Mouse (Mus musculus) adrenal gland, postnatal 36 days (tissue): ENCODE measurements around the gene Renbp. TPM values are rescaled to one million over a fixed set of nuclear protein-coding genes. Genes with fewer than 3 reads are reported as not detected.

ENCODE experiments used
- DNase-seq, 2 experiments: peaks; one replicate each; pipeline ENCODE4 v3.0.0; 2021; ENCODE audit warnings: mixed read lengths in 1 of 2
- long read RNA-seq, 2 experiments: library from polyadenylated mRNA; stranded (forward); transcript quantifications; one replicate each; pipeline ENCODE4 v2.0.0; 2021; ENCODE audit warnings: borderline sequencing depth in 2 of 2
- total RNA-seq, 2 experiments: library from RNA; stranded (reverse); gene quantifications; 2 replicates each; pipeline ENCODE4 v1.2.3; 2021

Renbp gene
- 10 to 100 TPM; 16.1 to 23.8 TPM for total RNA-seq
- long read RNA-seq, experiment 1, transcript Renbp-202 (11 exons, 1,418 nt) = major isoform, 18 of 24 reads
- long read RNA-seq, experiment 1, partial matches to known transcripts = 3 of 24 reads
- long read RNA-seq, experiment 1, other reads (novel, unspliced or antisense) = 2 of 24 reads
- long read RNA-seq, experiment 2, partial matches to known transcripts = 0 of 5 reads
- long read RNA-seq, experiment 2, other reads (novel, unspliced or antisense) = 1 of 5 reads

- peak; percentile 67 to 79 for DNase-seq
Measured at GRCm38 (mm10) chrX:73930402-73931062, at the start of gene Renbp. Renbp (minus strand) TSS chrX:73930850.

- DNase-seq = no peak
Measured at GRCm38 (mm10) chrX:73977783-73978182, 47.1 kb upstream of the Renbp start.

DNA sequence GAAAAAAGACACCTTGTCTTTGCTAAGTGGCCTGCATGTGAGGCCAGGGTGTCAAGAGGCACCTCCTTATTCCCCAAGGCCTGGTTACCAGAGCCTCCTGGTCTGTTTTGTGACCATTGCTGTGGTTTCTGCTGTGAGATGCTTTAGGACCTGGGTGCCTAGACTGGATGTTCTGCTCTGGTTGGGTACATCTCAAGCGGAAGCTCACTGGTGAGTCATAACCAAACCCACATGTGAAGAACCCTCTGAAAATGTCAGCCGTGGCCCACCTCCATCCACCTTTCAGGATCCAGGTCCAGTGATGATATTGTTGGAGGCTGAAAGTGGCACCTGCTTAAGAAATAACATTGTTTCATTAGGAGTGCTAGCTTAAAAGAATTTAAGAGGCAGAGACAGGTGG, 45.6 kb upstream of the Renbp start:
- DNase-seq = no peak

DNA sequence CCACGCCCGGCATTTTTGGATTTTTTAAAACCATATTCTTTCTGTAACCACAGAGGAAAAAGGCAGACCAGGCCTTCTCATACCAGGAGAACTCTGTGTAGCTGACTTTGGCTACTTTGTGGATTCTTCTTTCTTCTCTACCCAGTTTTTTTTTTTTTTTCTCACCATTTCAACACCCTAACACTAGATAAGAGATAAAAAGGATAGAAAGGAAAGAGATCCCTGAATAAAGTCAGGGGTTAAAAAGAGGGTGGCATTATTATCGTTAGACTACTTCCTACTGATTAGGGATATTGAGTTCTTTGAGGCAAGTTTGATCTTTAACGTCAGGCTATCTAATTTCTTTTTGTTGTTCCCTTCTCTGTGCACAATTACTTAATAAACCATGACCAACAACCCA, 42.1 kb upstream of the Renbp start:
- no peak for DNase-seq

DNA sequence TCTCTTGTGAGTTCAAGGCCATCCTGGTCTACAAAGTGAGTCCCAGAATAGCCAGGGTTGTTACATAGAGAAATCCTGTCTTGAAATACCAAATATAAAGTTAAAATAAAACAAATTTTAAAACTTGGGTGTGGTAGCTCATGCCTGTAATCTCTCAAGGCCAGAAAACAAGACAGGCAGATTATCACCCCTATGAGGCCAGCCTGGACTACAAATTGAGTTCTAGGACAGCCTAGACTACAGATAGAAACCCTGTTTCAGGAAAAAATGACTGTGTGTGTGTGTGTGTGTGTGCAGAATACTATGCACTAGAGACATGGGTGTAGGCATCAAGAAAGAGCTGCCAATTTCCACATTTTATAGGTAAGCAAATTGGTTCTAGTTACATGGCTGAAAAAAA, 40.1 kb upstream of the Renbp start:
- no peak for DNase-seq

DNA sequence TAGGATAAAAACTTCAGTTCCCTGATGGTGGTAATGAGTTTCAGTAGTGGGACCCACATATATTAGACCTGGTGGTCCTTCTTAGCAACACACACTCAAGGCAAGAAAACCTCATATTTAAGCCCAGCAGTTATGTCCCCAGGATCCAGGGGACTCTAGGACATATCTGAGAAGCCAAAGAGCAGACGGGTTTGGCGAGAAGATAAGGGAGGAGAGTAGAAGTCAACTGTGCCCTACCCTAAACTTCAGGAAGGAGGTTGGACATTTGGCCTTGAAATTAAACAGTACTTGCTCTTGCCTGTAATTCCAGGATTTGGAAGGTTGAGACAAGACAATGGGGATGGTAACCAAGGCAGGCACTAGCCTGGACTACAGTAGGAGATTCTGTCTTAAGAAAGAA, 39.1 kb upstream of the Renbp start:
- DNase-seq = no peak

- DNase-seq = no peak
Measured at GRCm38 (mm10) chrX:73969167-73969566, 38.5 kb upstream of the Renbp start.

DNA sequence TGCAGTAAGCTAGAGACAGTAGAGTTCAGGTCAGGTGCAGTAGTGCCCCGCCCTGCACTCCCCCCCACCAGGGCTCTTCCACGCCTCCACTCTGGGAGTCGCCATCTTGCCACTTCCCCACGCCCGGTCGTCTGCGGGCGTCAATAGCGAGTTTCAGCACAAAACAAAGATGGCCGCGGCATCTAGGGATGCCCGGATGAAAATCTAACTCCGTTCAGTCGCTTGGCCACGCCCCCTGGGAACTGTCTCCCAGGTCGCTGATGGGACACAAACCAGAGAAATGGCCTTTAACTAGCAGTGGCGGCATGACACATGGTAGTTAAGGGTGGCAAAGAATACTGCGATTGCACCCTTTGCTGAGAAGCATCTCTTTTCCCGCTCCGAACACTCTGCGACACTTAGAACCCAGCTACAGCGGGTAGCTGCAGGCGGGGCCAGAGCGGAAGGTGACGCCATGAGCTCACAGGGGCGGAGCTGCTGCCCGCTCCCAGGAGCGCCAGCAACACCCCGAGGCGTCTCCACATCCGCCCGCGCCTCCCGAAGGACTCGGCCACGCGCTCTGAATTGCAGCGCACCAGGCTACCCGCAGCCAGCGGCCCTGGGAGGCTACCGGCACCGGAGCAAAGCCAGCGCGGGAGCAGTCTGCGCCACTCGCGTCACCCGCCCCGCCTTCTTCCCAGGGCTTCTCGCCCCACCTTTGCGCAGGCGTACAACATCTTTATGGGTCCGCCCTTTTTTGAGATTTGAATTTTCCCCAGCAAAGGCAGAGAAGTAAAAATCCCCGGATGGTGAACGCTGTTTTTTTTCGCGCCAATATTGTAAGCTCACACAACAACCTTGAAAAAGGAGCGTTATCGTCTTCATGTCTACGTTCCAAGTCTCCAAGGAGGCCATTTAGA, 36.8 kb upstream of the Renbp start:
- DNase-seq = peak; percentile 87 to 88

DNA sequence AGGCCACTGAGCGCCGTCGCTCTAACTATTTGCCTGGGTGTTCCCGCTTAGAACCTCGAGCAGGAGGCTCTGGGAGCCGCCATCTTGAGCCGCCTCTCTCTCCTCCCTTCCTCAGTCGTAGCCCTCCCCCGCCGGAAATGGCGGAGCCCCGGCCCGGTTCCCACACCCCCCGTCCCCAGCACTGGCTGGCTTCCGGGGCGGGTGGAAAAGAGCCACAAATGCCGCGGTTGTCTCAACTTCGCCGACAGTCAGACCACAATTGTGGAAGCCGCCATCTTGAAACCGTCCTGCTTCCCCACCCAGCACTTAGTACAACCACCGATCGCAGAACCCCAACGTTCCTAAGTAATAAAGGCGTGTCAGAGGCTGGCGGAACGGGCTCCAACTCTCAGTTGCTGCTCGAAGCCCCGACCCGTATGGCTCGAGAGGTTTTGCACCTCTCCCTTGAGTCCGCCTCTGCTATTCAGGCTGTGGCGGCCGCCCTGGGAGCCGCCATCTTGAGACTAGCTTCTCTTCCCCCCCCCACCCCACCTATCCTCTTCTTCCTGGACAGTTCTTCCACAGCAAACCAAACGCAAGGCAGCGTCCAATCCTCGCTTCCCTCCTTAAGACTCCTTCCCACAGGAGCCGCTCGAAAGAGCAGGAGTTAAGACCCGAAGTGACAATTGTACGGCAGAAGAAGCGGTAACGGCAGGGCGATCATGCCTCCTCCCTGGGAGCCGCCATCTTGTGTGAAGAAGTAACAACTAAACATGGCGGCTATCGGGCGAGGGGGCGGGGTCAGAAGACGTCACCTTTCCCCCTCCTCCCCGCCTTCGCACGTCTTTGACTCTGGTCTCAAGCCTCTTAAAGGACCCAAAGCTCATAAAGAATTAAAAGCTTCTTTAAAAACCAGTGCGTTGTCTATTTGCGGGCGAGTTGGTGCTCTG, 35.9 kb upstream of the Renbp start, which contains the start of gene Hcfc1:
Hcfc1 (minus strand) TSS at position 110 of the 929 bp plus-strand sequence.
- DNase-seq = peak; percentile 92 to 95

DNA sequence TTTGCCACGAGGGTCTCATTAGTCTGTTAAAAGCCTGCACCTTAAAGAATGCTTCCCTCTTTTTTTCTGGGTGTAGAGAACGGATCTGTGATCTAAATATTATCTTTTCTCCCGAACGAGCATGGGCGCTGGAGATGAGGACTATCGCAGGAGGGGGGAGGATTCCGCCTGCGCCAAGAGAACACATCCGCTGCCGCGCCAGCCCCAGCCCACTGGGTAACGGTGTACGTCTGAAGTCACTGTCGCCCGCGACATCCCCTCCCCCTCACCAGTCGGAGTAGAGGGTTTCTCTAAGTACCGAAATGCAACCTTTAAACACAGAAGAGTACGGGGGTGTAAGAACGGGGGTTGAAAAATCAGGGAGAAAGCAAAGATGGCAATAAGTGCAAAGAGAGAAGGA, 34.7 kb upstream of the Renbp start:
- peak; percentile 69 to 80 for DNase-seq

DNA sequence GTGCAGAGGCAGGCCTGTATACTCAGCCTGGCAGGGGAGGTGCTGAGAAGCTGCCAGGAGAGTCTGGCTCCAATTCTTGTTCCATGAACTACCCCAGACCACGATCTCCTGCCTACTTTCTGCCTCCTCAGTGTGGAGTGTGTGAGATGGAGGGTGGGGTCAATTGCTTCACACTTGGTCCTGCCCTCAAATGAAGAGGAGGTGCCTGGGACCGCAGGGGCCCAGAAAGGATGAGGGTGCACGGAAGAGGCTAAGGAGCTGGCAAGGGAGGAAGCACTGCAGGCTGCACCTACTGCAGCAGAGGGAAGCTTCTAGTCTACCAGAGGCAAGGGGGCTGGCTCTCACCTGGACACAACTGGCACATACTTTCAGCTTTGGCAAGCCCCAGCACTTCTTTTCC, 33.7 kb upstream of the Renbp start:
- peak in 1 of 2 experiments; percentile 21 for DNase-seq

- no peak for DNase-seq
Measured at GRCm38 (mm10) chrX:73954988-73955387, 24.3 kb upstream of the Renbp start.

DNA sequence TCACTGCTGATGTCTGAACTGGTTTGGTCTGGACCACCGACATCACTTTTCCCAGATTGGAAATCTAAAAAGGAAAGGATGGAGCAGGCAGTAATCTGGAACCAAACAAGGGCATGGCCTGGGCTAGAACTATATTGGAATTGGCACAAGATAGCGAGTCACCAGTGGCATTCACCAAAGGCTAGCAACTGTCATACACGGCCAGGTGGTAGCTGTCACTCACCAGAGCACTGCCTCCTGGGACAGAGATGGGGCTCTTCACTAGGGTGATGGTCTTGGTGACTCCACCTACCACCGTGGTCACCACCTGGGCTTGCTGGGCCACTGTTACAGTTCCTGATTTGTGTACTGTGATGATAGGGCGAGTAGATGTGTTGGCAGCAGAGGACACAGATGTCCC, 22.0 kb upstream of the Renbp start:
- no peak for DNase-seq

DNA sequence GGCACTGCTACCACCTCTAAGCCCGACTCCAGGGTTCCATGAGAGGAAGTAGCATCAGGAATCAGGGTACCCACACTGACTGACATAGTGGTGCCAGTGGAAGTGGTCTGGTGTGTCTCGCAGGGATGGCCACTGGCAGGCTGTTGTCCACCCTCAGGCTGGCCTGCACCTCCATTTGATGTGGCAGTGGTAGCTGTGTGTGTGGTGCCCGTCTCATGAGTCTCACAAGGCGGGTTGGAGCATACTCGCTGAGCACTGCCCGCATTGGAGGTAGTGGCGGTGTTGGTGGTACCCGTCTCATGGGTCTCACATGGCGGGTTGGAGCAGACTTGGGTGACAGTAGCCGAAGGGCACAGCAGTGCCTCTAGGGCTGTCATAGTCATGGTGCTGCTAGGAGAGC, 18.7 kb upstream of the Renbp start:
- no peak for DNase-seq

DNA sequence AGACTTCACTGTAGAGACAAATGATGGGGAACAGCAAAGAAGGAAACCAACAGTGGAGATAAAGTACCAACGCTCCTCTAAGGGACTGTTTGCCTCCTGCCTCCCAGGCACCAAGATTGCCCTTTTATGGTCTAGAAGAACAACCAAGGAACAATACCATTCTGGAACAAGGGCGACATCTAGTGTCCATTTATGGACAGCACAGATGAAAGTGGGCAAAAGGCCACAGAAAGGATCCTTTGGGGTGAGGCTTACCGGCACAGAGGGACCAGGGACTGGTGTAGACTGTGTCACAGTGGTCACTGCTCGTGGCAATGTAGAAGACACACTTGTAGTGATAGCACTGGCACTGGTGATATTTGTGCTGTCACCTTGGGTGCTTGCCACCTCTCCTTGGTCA, 18.0 kb upstream of the Renbp start:
- DNase-seq = peak; percentile 29 to 36

GRCm38 (mm10) chrX:73946896-73947295, 16.2 kb upstream of the Renbp start:
- DNase-seq = no peak

GRCm38 (mm10) chrX:73942294-73942693, 11.6 kb upstream of the Renbp start:
- DNase-seq = no peak

DNA sequence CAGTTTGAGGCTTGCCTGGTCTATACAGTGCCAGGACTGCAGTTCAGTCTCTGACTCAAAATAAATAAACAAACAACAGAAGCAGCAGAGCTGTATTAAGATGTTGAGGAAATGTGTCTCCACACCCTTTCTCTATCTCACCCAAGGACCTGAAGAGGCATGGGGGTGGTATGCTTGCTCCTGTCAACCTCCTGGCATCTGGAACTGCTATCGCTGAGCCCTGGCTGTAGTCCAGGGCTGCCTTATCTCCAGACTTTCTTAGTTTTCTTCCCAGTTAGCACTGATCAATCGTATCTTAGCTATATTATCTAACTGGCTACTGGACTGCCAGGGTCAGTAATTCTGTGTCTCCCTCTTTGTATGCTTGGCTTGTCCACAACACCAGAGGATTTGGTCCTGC, 11.2 kb upstream of the Renbp start:
- DNase-seq = no peak

DNA sequence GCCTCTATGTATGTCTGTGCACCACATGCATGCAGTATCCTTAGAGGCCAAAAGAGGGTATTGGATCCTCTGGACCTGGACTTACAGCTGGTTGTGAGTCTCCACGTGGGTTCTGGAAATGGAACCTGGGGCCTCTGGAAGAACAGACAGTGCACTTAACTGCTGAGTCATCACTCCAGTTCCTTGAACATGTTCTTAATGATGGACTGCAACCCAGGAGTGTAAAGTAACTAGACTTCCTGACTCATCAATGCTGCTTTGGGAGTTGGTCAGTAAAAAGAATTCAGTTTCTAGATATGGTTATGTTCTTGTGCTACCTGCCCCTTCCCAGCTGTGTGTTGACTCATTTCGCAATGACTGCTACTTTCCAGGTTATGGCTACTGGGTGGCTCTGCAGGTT, 1.2 kb upstream of the Renbp start:
- DNase-seq = no peak

DNA sequence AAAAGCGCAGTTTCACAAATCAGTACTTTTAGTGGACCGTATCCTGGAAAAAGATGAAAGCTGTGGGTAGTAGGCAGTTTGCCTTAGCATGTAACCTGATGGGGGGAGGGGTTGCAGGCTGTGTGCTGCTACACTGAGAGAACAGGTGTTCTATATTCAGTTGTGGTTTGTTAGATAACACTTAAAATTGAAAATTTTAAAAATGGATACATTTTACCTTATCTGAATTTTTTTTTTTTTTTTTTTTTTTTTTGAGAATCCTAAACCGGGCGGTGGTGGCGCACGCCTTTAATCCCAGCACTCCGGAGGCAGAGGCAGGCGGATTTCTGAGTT, 8.1 kb downstream of the Renbp start:
- no peak for DNase-seq

GRCm38 (mm10) chrX:73921823-73922549, 8.7 kb downstream of the Renbp start, which contains the start of the genes Arhgap4 and Naa10:
Arhgap4 (minus strand) TSS chrX:73921870.
Naa10 (minus strand) TSS chrX:73921944.
- DNase-seq = peak; percentile 92 to 93
